Mouse (Mus musculus) lung, adult 18-20 months (tissue): ENCODE data around the gene Nfib.

Experiments used
- DNase-seq, 2 experiments: peaks; one replicate each; pipeline ENCODE4 v3.0.0; 2022; ENCODE audit warnings: mixed read lengths in 2 of 2

The Nfib gene

GRCm38 (mm10) chr4:82509166-82509767 is 196.3 kb downstream of the Nfib start:
- no peak for DNase-seq

DNA sequence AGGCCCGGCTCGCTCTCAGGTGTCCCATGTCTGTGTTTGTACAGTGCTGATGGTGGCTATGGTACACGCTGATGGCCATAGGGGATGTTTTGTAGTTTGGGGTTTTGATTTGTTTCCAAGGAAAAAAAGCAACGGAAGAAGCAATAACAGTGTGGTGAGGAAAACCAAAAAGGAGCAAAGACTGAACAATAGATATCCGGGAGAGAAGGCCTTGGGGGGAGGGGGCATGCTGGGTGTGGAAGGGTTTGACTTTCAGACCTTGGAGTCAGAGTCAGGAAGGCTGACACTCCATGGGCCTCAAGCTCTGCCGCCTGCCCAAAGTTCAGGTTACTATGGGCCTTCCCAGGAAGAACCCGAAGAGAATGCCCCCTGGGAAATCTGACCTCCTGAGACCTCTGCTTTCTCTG is 197.3 kb downstream of the Nfib start:
- no peak for DNase-seq

DNA sequence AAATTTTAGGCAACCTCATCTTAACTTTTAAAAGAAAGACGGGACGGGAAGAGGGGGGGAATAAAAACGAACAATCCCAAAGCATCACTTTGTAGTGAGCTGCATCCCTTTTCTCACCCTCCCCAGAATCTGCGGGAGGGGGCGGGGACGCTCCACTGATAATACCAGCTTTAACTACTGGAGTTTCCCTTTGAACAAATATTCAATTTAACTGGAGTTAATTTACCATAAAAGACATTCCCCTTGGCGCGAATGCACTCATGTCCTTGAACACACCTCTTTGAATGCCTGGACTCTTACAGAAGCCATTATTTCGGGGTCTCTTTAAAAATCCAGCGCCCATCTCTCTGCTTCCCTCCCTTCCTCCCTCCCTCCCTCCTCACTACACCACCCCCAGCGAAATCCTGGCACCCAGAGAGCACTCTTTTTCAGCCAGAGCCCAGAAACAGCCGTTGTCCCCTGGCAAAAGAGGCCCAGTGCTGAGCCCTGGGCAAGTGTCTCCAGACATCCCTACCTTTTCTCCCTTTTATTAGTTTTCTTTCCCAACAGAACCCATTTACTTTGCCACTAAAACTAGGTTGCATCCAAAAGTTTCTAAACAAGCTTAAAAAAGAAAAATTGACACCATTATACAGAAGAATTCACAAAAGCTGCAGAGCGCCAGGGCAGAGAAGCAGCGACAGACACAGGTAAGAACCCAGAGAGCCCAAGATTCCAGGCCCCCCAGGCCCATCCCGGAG is 197.8 kb downstream of the Nfib start:
- DNase-seq: peak in 1 of 2 experiments; percentile 37

- DNase-seq: peak; percentile 69 to 76
These were observed 198.7 kb downstream of the Nfib start for GRCm38 (mm10) chr4:82506731-82507331.

DNA sequence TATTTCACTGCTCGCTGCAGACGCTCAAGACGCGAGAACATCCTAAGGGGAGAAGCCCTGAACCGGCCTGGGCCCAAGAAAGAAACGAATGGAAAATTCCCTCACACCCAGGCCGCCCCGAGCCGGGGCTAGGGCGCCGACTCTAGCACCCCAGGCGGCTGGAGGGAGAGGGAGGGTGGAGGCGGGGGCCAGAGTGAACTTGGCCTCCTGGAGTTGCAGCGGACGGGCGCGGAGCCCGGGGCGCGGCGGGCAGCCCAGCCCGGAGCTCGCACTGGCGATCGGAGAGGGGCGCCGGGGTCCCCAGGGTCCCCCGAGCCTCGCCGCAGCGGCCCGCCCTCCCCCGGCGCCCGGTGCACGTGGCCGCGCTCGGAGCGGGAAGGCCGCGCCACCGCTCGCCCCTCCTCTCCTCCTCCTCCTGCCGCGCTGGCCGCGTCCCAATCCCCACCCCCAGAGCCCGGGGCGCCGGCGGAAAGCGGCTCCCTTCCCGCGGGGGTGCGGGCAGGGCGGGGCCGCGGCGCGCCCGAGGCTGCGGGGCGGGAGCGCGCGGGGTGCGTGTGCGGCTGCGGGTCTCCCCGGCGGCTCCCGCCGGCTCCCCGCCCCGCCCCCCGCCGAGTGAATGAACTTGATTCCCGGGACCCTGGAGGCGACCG is 199.3 kb downstream of the Nfib start:
- peak; percentile 90 to 93 for DNase-seq

DNA sequence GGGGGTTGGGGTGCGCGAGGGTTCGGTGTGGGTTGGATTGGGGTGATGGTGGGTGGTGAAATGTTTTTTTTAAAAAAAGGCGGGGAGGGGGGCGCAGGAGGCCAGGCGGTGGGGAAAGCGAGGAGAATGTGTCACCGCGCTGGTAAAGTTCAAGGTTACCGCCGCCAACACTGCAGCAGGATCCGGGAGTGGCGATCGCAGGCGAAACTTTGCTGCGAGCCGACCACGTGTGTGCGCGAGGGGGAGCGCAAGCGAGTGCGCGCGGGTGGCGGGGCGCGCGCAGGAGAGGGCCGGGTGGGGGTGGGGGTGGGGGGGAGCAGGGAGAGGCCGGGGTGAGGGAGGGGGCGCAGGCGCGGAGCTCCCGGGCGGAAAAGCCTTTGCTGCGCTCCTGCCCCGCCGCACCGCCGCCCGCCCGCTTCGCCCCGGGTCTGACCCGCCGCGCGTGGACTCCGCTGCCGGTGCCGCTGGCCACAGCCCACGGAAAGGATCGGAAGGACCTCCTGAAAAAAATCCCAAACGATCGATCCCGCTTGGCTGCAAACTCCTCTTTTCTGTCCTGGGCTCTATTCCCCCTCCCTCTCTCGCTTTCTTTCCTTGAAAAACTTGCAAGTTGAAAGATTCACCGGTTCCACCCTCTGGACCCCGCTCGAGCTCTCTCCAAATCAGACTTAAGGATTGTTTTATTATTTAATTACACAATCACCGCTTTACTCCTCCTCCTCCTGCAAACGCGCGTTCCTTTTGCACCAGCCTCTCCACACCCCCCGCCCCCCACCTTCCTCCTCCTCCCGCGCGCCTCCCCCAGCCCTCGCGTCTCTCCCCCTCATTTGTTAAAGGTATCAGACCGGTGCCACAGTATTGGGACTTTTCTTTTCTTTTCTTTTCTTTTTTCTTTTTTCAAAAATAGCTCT is 200.2 kb downstream of the Nfib start:
- peak; percentile 77 to 84 for DNase-seq

- peak in 1 of 2 experiments; percentile 45 for DNase-seq
These were observed 201.0 kb downstream of the Nfib start for GRCm38 (mm10) chr4:82504284-82505120.

GRCm38 (mm10) chr4:82504015-82504283 is 201.6 kb downstream of the Nfib start:
- DNase-seq: no peak

- DNase-seq: no peak
These were observed 202.1 kb downstream of the Nfib start for GRCm38 (mm10) chr4:82503274-82504014.

GRCm38 (mm10) chr4:82502611-82503010 is 202.9 kb downstream of the Nfib start:
- no peak for DNase-seq

DNA sequence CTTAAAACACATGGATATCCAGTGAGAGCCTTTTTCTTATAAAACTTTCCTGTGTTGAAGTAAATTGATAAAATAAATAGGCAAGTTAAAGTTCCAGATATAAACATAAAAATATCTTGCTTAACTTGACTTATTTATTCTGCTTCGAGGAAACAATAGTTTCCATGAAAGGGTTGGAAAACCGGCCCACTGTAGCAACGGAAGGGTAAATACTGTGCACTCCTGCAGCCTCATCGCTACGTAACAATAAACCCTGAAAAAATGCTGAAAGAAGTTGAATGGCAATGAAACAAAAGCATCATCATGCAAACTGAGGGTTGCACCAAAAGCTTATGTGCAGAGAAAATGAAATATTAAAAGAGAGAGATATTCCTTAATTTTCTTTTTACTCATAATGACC is 203.5 kb downstream of the Nfib start:
- no peak for DNase-seq

- DNase-seq: no peak
These were observed 204.9 kb downstream of the Nfib start for GRCm38 (mm10) chr4:82500578-82501098.

- DNase-seq: no peak
These were observed 205.6 kb downstream of the Nfib start for GRCm38 (mm10) chr4:82499725-82500577.

- DNase-seq: no peak
These were observed 206.3 kb downstream of the Nfib start for GRCm38 (mm10) chr4:82499238-82499637.

DNA sequence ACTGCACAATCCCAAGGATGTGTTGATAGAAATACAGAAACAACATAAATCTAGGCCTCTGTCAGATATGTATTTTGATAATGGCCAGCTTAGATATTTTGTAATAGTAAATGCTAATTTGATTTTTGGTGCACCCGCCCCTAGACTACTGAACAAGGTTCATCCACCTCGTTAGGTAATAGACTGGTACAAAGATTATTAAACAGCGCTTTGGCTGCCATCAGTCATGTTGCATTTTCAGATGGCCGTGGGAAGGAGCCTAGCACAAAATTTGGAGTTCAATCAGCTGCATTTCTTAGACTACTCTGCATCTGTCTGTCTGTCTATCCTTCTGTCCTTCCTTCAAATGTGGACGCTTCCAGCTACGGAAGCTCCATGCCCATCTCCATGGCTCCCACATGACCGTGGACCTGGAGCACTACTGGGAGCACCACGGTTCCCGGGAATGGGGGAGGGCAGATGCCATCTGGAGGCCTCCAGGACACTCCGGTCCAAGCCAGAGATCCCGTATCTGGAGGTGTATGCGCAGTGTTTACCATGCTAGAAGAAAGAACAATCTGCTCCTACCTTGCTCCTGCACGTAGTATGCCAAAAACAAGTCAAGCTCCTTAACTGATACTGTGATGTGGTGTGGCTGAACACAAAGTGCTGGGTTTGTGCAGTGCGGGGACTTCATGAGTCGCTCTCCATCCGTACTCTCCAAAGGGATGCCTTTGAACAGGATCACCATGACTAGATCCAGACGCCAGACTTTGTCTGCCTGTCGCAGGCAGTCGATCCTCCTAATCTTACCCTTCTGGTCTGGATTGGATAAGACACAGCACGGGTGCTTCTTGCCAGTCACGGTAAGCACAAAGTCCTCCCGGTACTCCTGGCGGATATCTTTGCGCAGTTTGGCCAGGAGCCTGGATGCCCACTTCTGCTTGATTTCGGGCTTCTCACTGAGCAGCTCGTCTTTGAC is 207.6 kb downstream of the Nfib start:
- DNase-seq: no peak

GRCm38 (mm10) chr4:82497141-82497566 is 208.4 kb downstream of the Nfib start:
- DNase-seq: peak in 1 of 2 experiments; percentile 39

DNA sequence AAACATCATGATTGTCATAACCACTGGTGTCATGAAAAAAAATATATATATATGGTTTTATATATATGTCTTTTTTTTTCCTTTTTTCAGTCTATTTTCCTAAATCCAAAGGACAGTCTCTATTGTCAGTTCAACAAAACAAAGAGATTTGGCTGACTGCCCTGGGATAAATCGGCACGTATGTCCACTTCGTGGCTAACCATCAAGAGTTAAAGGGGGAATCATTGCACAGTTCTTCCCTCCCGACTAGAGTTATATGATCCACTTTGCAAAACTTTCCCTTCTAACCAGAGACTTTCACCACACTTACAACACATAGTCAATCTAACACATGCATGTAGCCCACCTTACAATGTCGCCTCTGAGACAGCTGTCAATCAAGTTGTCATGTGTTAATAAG is 209.2 kb downstream of the Nfib start:
- no peak for DNase-seq

DNA sequence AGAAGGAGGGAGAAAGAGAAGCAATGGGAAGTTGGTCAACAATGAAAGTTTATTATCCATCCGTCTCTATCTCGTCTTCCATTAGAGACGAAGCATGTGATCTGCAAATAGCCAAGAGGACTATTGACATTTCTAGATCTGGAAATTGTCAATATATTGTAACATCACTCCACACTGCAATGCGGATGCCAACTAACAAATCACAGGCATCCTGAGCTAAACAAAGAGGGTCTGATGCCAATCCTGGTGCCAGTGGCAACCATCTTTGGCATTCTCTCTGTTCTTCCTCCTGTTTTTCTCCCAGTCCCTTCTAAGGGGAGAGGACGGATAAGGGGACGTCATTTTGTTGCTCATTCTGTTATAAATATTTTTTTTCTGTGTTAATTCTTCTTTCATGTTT is 209.9 kb downstream of the Nfib start:
- no peak for DNase-seq

- DNase-seq: no peak
These were observed 210.7 kb downstream of the Nfib start for GRCm38 (mm10) chr4:82494829-82495228.
